Mouse (Mus musculus) R1 (cell line): ENCODE data around the gene Zmym5.
"Not testable (repeated sequence)": the region's sequence is repeated elsewhere in the genome, so short reads cannot be mapped to it uniquely, and the experiment has no call there.

Experiments used
- DNase-seq: peaks from one replicate; pipeline ENCODE4 v3.0.0-alpha.2; 2018; ENCODE audit warnings: low read depth, low spot score

Zmym5 gene

DNA sequence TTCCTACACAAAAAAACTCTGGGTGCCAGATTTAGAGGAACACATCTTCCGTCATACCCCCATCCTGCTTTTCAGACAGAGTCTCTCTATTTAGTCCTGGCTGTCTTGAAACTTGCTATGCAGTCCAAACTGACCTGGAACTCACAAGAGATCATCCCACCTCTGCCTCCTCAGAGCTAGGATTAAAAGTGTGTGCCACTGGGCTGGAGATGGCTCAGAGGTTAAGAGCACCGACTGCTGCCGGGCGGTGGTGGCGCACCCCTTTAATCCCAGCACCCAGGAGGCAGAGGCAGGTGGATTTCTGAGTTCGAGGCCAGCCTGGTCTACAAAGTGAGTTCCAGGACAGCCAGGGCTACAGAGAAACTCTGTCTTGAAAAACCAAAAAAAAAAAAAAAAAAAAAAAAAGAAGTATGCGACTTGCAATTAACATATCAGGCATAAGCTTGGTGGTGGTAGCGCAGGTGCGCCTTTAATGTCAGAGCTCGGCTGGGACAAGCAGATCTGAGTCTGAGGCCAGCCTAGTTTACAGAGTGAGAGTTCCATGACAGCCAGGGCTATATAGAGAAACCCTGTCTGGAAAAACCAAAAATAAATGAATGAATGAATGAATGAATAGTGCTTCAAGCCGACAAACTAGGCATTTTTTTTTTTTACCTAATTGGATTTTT is 34.8 kb downstream of the Zmym5 start:
- DNase-seq: no peak

GRCm38 (mm10) chr14:56775416-56775815 is 36.1 kb downstream of the Zmym5 start:
- no peak for DNase-seq

GRCm38 (mm10) chr14:56766438-56766837 is 45.1 kb downstream of the Zmym5 start:
- peak; percentile 40 for DNase-seq

GRCm38 (mm10) chr14:56765117-56765516 is 46.4 kb downstream of the Zmym5 start:
- not testable (repeated sequence) for DNase-seq

DNA sequence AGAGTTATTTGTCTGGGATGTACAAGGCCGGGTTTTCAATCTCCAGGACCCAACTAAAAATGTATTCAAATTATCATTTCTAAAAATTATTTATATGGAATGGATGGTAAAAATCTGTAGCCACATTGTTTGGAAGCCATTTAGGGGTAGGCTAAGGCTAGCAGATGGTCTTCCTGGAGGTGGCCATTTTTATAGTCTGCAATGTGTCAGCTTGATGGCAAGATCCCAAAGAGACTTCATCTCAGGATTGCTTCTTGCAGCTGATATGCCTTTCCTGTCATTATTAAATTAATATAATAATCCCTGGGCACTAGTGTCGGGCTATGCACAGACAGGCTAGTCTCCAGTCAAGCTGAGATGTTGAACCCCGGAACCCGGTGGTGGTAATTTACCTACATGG is 60.2 kb downstream of the Zmym5 start:
- DNase-seq: no peak
